Mouse (Mus musculus) embryonic fibroblast, embryonic 13.5 days (primary cell): Measurements from ENCODE around the gene Fgb. TPM values are rescaled to one million over a fixed set of nuclear protein-coding genes. Genes with fewer than 3 reads are reported as not detected.
A peak's percentile ranks its signal among the peaks of the same experiment; 100 is the strongest.

Source experiments
- H3K27ac ChIP-seq: 2 replicates; pipeline ENCODE4 v1.5.1; 2012; ENCODE audit warnings: low read length, control low read depth, inconsistent platforms; ENCODE audit not compliant: insufficient read depth
- H3K4me1 ChIP-seq: 2 replicates; pipeline ENCODE4 v1.6.1; 2011; ENCODE audit warnings: low read length; ENCODE audit not compliant: control insufficient read depth, insufficient read depth
- H3K4me3 ChIP-seq: 2 replicates; pipeline ENCODE4 v1.5.1; 2011; ENCODE audit warnings: mild to moderate bottlenecking, control low read depth, low read length; ENCODE audit not compliant: insufficient read depth
- CTCF ChIP-seq: IDR thresholded peaks from 2 replicates; pipeline ENCODE4 v1.5.1; 2011; ENCODE audit warnings: mild to moderate bottlenecking, control low read depth, low read length, moderate library complexity, borderline replicate concordance; ENCODE audit not compliant: insufficient read depth
- POLR2A ChIP-seq: IDR thresholded peaks from 2 replicates; pipeline ENCODE4 v1.6.1; 2011; ENCODE audit warnings: low read depth, mild to moderate bottlenecking, control low read depth, low read length, moderate library complexity
- polyA plus RNA-seq: library from polyadenylated mRNA; stranded (reverse); fragments of >200 nt; gene quantifications from 2 replicates; pipeline ENCODE4 v1.2.4, GENCODE M21; 2011; ENCODE audit warnings: low read depth; ENCODE audit not compliant: missing spikeins, insufficient read length

The Fgb gene
- polyA plus RNA-seq, 1 experiment = not detected

- no peaks in the 10 kb centered on the region for H3K4me1 ChIP-seq
- TF ChIP-seq CTCF (peak; percentile 81), POLR2A (no peak)
- no peak overlapping the region for H3K27ac ChIP-seq
- H3K4me3 ChIP-seq = no peak overlapping the region
Measured at GRCm38 (mm10) chr3:82995368-82995767, 54.3 kb downstream of the Fgb start.

- Histone ChIP-seq H3K27ac (no peak overlapping the region), H3K4me1 (no peaks in the 10 kb centered on the region), H3K4me3 (no peak overlapping the region)
- TF ChIP-seq POLR2A (no peak), CTCF (no peak)
Measured at GRCm38 (mm10) chr3:82992956-82993355, 56.7 kb downstream of the Fgb start.

GRCm38 (mm10) chr3:82991963-82992362, 57.7 kb downstream of the Fgb start:
- Histone ChIP-seq H3K27ac (no peak overlapping the region), H3K4me1 (no peaks in the 10 kb centered on the region), H3K4me3 (no peak overlapping the region)
- TF ChIP-seq POLR2A (no peak), CTCF (no peak)

Other genes starting within 250 kb of the Fgb start
- 0.32 and 0.47 TPM in 2 replicates for gene Rbm46, start 173.4 kb downstream of the Fgb start, polyA plus RNA-seq
- not detected in 2 replicates for gene Lrat, start 145.9 kb downstream of the Fgb start, polyA plus RNA-seq
- not detected in 2 replicates for gene Fgg, start 42.1 kb downstream of the Fgb start, polyA plus RNA-seq
- not detected in 2 replicates for gene Fga, start 23.8 kb downstream of the Fgb start, polyA plus RNA-seq
- 50.5 and 51.1 TPM in 2 replicates for gene Plrg1, start 5.7 kb upstream of the Fgb start, polyA plus RNA-seq
- 0.12 and 0.25 TPM in 2 replicates for gene Dchs2, start 78.1 kb upstream of the Fgb start, polyA plus RNA-seq